Mouse (Mus musculus) liver, embryonic 14.5 days (tissue): Measurements from ENCODE around the gene Ppp1r12b.

ENCODE experiments used
- CTCF ChIP-seq: IDR thresholded peaks from 2 replicates; pipeline ENCODE4 v1.5.1; 2016; ENCODE audit warnings: antibody characterized with exemption, low read depth, control low read depth
- EP300 ChIP-seq: IDR thresholded peaks from 2 replicates; pipeline ENCODE4 v1.6.1; 2016; ENCODE audit warnings: antibody characterized with exemption, low read depth

- TF ChIP-seq EP300 = no peak
- no peak for TF ChIP-seq CTCF
These were observed 192.5 kb downstream of the Ppp1r12b start for GRCm38 (mm10) chr1:134763250-134763649.
